Mouse (Mus musculus) intestine, postnatal 0 days (tissue): ENCODE results near the gene Ing3. TPM values are rescaled to one million over a fixed set of nuclear protein-coding genes. Genes with fewer than 3 reads are reported as not detected.

Experiments used
- ATAC-seq: fragments of 200-750 bp; cut with Nextera tagmentation; 2 replicates; pipeline ENCODE4 v1.8.0; 2017; ENCODE audit warnings: mild to moderate bottlenecking, moderate TSS enrichment, moderate library complexity
- H3K27ac ChIP-seq: fragments of 300-500 bp; sonication (generic); 2 replicates; pipeline ENCODE4 v1.5.1; 2014; ENCODE audit warnings: mild to moderate bottlenecking, low read depth, low read length, moderate library complexity
- H3K27me3 ChIP-seq: fragments of 300-500 bp; sonication (generic); replicated peaks from 2 replicates; pipeline ENCODE4 v1.6.1; 2014; ENCODE audit warnings: low read length, mixed read lengths; ENCODE audit not compliant: control insufficient read depth, insufficient read depth
- H3K36me3 ChIP-seq: fragments of 300-500 bp; sonication (generic); 2 replicates; pipeline ENCODE4 v1.6.1; 2014; ENCODE audit warnings: mild to moderate bottlenecking, moderate library complexity; ENCODE audit not compliant: control insufficient read depth, insufficient read depth
- H3K4me1 ChIP-seq: fragments of 300-500 bp; sonication (generic); replicated peaks from 2 replicates; pipeline ENCODE4 v1.6.1; 2014; ENCODE audit warnings: antibody characterized with exemption, low read length, mixed read lengths; ENCODE audit not compliant: control insufficient read depth, insufficient read depth
- H3K4me2 ChIP-seq: fragments of 300-500 bp; sonication (generic); replicated peaks from 2 replicates; pipeline ENCODE4 v1.6.1; 2014; ENCODE audit warnings: low read depth, mild to moderate bottlenecking, moderate library complexity
- H3K4me3 ChIP-seq: fragments of 300-500 bp; sonication (generic); 2 replicates; pipeline ENCODE4 v1.5.1; 2014; ENCODE audit warnings: low read depth, low read length
- H3K9ac ChIP-seq: fragments of 300-500 bp; sonication (generic); 2 replicates; pipeline ENCODE4 v1.6.1; 2014; ENCODE audit warnings: mild to moderate bottlenecking, low read depth, low read length
- H3K9me3 ChIP-seq: fragments of 300-500 bp; sonication (generic); 2 replicates; pipeline ENCODE4 v1.6.1; 2016; ENCODE audit warnings: mixed run types; ENCODE audit not compliant: control insufficient read depth
- CTCF ChIP-seq: sonication (generic); IDR thresholded peaks from 2 replicates; pipeline ENCODE4 v1.5.1; 2016; ENCODE audit warnings: low read depth, mild to moderate bottlenecking, control low read depth, antibody characterized with exemption, moderate library complexity
- WGBS: fragments of 180-500 bp; shearing (Covaris S2); extraction: QIAGEN DNeasy Blood & Tissue Kit; methylation state at CpG from one replicate; pipeline ENCODE4 v1.1.7; 2014; 5-methylcytosine and 5-hydroxymethylcytosine counted together
- polyA plus RNA-seq: library from polyadenylated mRNA; unstranded; fragments of >200 nt; fragmentation: Nextera tagmentation; extraction: Ambion mirVana; gene quantifications from 2 replicates; pipeline ENCODE4 v1.2.1, GENCODE M21; 2015

Gene Ing3
- polyA plus RNA-seq, 1 experiment from 2014 or later = 25.0 TPM

DNA sequence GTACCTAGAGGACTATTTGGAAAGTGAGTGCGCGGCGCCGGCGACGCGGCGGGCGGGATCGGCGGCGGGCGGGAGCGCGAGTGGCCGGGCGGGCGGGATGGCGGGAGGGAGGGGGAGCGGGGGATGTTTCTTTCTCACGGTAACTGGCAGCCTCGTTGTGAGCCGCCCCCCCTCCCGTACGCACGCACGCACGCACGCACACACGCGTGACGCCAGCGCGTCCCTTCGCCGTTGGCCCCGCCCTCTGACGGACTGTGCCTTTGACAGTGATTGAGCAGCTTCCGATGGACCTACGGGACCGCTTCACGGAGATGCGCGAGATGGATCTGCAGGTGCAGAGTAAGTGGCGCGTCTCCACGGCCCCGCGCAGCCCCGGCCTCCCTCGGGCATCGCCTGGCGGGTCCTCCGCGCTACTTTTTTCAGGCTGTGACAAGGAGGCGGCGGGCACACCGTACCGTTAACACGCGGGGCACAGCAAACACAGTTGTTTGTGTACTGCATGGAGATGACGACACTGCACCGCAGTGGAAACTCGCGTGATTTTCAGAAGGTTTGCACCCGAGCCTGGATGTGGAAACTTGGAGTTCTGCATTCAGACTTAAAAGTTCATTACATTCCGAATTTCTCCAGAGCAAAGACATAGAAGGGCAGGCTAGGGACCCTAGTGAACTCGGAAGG is 539 bp downstream of the Ing3 start:
- H3K4me1 ChIP-seq = no peaks in the 10 kb centered on the region
- peaks cover 13% of the 10 kb centered on the region; the same call in 1 of the 2 replicates for H3K36me3 ChIP-seq
- no peaks in the 10 kb centered on the region for H3K9me3 ChIP-seq
- peak overlapping the region; percentile 82 for H3K4me3 ChIP-seq
- no peaks in the 10 kb centered on the region for H3K27me3 ChIP-seq
- H3K27ac ChIP-seq = peak overlapping the region; percentile 98
- peak; percentile 29 for TF ChIP-seq CTCF
- H3K4me2 ChIP-seq = peak overlapping the region; percentile 80
- WGBS = under 1% methylated on average over 65 of the region's 68 CpGs
- peak overlapping the region; percentile 78 for H3K9ac ChIP-seq
- ATAC-seq = peak; percentile 94

DNA sequence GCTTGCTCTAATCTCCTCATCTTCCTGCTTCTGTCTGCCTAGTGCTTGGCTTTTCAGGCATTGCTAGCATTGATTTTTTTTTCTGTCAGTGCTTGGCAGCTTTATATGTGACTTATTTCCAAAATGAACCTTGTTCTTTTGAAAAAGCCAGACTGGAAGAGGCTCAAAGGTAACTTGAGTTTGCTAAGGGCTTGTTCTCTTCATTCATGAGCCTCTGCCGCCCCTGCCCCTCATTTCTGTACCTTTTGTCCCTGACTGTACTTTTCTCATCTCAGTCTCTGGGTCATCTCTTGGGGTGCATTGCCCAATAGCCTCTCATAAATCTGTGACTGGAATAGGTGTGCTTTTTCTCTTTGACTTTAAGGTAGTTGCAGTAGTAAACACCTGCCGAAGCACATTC is 1.3 kb downstream of the Ing3 start:
- Histone ChIP-seq H3K4me2 (peak overlapping the region; percentile 80), H3K4me3 (peak overlapping the region; percentile 82), H3K9me3 (no peaks in the 10 kb centered on the region), H3K9ac (0 out of 2 replicates have a peak overlapping the region, but pooled peaks have one; percentile 78), H3K4me1 (no peaks in the 10 kb centered on the region), H3K36me3 (peaks cover 21% of the 10 kb centered on the region; the same call in 1 of the 2 replicates), H3K27me3 (no peaks in the 10 kb centered on the region), H3K27ac (peak overlapping the region; percentile 98)
- no peak for TF ChIP-seq CTCF
- 40% methylated on average over 2 of the region's 2 CpGs for WGBS
- no peak for ATAC-seq

GRCm38 (mm10) chr6:21955468-21955867 is 6.1 kb downstream of the Ing3 start:
- Histone ChIP-seq H3K4me1 (no peaks in the 10 kb centered on the region), H3K4me2 (no peak overlapping the region), H3K4me3 (no peak overlapping the region), H3K36me3 (peaks cover 36% of the 10 kb centered on the region; the same call in 1 of the 2 replicates), H3K9me3 (no peaks in the 10 kb centered on the region), H3K27me3 (no peaks in the 10 kb centered on the region), H3K9ac (no peak overlapping the region), H3K27ac (no peak overlapping the region)
- no peak for ATAC-seq
- TF ChIP-seq CTCF = no peak
- WGBS = 85% methylated on average over 4 of the region's 4 CpGs

DNA sequence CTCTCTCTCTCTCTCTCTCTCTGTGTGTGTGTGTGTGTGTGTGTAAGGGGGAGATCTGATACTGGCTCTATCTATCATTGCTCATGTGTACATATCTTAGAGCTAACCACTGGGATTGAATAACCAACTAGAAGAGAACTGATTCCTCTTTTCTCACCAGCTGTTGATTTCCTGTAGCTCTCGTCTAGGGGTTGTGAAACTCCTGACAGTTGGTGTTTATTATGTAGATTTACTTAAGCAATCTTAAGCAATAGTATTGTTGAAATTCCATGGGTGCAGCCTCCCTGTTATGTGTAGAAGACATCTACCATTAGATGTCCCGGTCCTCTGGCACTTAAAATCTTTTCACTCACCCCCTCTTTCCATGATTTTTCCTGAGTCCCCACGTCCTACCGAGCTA is 9.6 kb downstream of the Ing3 start:
- no peak overlapping the region for H3K9ac ChIP-seq
- no peak overlapping the region for H3K4me3 ChIP-seq
- H3K36me3 ChIP-seq = peaks cover 24% of the 10 kb centered on the region; the same call in 1 of the 2 replicates
- no peak for ATAC-seq
- H3K27me3 ChIP-seq = no peaks in the 10 kb centered on the region
- no peaks in the 10 kb centered on the region for H3K9me3 ChIP-seq
- TF ChIP-seq CTCF = no peak
- H3K4me1 ChIP-seq = no peaks in the 10 kb centered on the region
- no peak overlapping the region for H3K27ac ChIP-seq
- H3K4me2 ChIP-seq = no peak overlapping the region
- 68% methylated on average over 4 of the region's 4 CpGs for WGBS

DNA sequence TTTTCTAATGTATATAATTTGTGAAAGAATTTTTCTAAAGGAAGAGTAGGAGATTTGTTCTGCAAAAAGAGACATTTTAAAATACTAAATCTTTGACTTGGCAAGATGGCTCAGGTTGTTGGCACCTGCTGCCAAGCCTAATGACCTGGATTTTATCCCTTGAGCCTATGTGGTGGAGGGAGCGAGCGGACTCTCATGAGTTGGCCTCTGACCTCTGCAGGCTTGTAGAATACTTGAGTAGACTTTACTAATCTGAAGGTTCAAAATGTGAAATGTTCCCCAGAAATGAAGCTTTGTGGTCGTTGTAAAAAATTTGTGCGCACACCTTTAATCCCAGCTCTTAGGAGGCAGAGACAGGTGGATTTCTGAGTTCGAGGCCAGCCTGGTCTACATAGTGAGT is 10.5 kb downstream of the Ing3 start:
- H3K4me3 ChIP-seq = no peak overlapping the region
- H3K9ac ChIP-seq = no peak overlapping the region
- no peak overlapping the region for H3K27ac ChIP-seq
- no peak overlapping the region for H3K4me2 ChIP-seq
- peaks cover 23% of the 10 kb centered on the region; the same call in 1 of the 2 replicates for H3K36me3 ChIP-seq
- no peaks in the 10 kb centered on the region for H3K4me1 ChIP-seq
- no peaks in the 10 kb centered on the region for H3K9me3 ChIP-seq
- no peaks in the 10 kb centered on the region for H3K27me3 ChIP-seq
- ATAC-seq = no peak
- 93% methylated on average over 5 of the region's 5 CpGs for WGBS
- no peak for TF ChIP-seq CTCF

GRCm38 (mm10) chr6:21977532-21977931 is 28.2 kb downstream of the Ing3 start:
- H3K9me3 ChIP-seq = no peaks in the 10 kb centered on the region
- no peaks in the 10 kb centered on the region for H3K4me1 ChIP-seq
- 0 out of 2 replicates have a peak, but pooled peaks have one; percentile 8 for TF ChIP-seq CTCF
- H3K36me3 ChIP-seq = peaks cover 20% of the 10 kb centered on the region
- no peak overlapping the region for H3K27ac ChIP-seq
- WGBS = 76% methylated on average over 2 of the region's 2 CpGs
- ATAC-seq = no peak
- no peaks in the 10 kb centered on the region for H3K27me3 ChIP-seq
- no peak overlapping the region for H3K4me2 ChIP-seq
- no peak overlapping the region for H3K4me3 ChIP-seq
- H3K9ac ChIP-seq = no peak overlapping the region
